In genomic region chr10:43900883-43901570, GRCm38 (mm10) we compare ENCODE assay signal across 8 mouse cellular contexts. TPM values are rescaled to one million over a fixed set of nuclear protein-coding genes. Genes with fewer than 3 reads are reported as not detected.
DNase-seq lines count a peak whose midpoint lies in the region; ATAC-seq lines count a peak whose summit lies in the region.

No protein-coding gene starts in this region.

- H3K4me2 ChIP-seq in embryonic facial prominence, embryonic 11.5 days (ENCODE audit: low read depth, low read length): peak overlapping the region; percentile 41
- H3K4me2 ChIP-seq in hindbrain, embryonic 16.5 days (ENCODE audit: low read length): peak overlapping the region; percentile 67
- H3K4me2 ChIP-seq in midbrain, embryonic 12.5 days (replicated peaks): peak overlapping the region; percentile 50

- no peaks in the 10 kb centered on the region; the same call in 1 of the 2 replicates for H3K4me1 ChIP-seq in embryonic facial prominence, embryonic 11.5 days (ENCODE audit: control insufficient read depth, insufficient read depth, low read length)
- H3K4me1 ChIP-seq in hindbrain, embryonic 16.5 days (ENCODE audit: control insufficient read depth, insufficient read depth, low read depth, low read length): peaks cover 11% of the 10 kb centered on the region
- peaks cover 16% of the 10 kb centered on the region for H3K4me1 ChIP-seq in midbrain, embryonic 12.5 days

- H3K9me3 ChIP-seq in embryonic facial prominence, embryonic 11.5 days (replicated peaks; ENCODE audit: control insufficient read depth, low read length): no peaks in the 10 kb centered on the region
- no peaks in the 10 kb centered on the region for H3K9me3 ChIP-seq in hindbrain, embryonic 16.5 days (ENCODE audit: control insufficient read depth, low read length)
- no peaks in the 10 kb centered on the region for H3K9me3 ChIP-seq in midbrain, embryonic 12.5 days

- H3K4me3 ChIP-seq in embryonic facial prominence, embryonic 11.5 days (ENCODE audit: low read depth, low read length): peak overlapping the region; percentile 80
- peak overlapping the region; percentile 79 for H3K4me3 ChIP-seq in hindbrain, embryonic 16.5 days (ENCODE audit: low read length)
- peak overlapping the region; percentile 80 for H3K4me3 ChIP-seq in midbrain, embryonic 12.5 days

- peak; percentile 45; the same call in 1 of the 2 replicates for ATAC-seq in embryonic facial prominence, embryonic 11.5 days (replicated peaks; ENCODE audit: insufficient number of reproducible peaks, low FRiP score, low TSS enrichment, low read depth)
- peak; percentile 77; the same call in 1 of the 2 replicates for ATAC-seq in hindbrain, embryonic 16.5 days
- ATAC-seq in midbrain, embryonic 12.5 days (ENCODE audit: low FRiP score, low read depth): no peak; the same call in 1 of the 2 replicates

- H3K36me3 ChIP-seq in embryonic facial prominence, embryonic 11.5 days (replicated peaks; ENCODE audit: control insufficient read depth, insufficient read depth, low read depth, low read length): no peaks in the 10 kb centered on the region
- H3K36me3 ChIP-seq in hindbrain, embryonic 16.5 days (ENCODE audit: control insufficient read depth, insufficient read depth, low read length): no peaks in the 10 kb centered on the region
- no peaks in the 10 kb centered on the region for H3K36me3 ChIP-seq in midbrain, embryonic 12.5 days

- H3K27ac ChIP-seq in embryonic facial prominence, embryonic 11.5 days (replicated peaks; ENCODE audit: low read depth, low read length): peak overlapping the region; percentile 62; the same call in 1 of the 2 replicates
- H3K27ac ChIP-seq in hindbrain, embryonic 16.5 days (ENCODE audit: low read depth, low read length): peak overlapping the region; percentile 74; the same call in 1 of the 2 replicates
- peak overlapping the region; percentile 64; the same call in 1 of the 2 replicates for H3K27ac ChIP-seq in midbrain, embryonic 12.5 days (replicated peaks)

- H3K27me3 ChIP-seq in embryonic facial prominence, embryonic 11.5 days (ENCODE audit: control insufficient read depth, insufficient read depth, low read length): no peaks in the 10 kb centered on the region
- H3K27me3 ChIP-seq in hindbrain, embryonic 16.5 days (replicated peaks; ENCODE audit: control insufficient read depth, insufficient read depth, low read length): no peaks in the 10 kb centered on the region
- H3K27me3 ChIP-seq in midbrain, embryonic 12.5 days: no peaks in the 10 kb centered on the region

- DNase-seq in spleen, postnatal 36 days (ENCODE audit: low spot score in 2 of 2): peak; percentile 33 to 47
- DNase-seq in spleen, adult 12 weeks (ENCODE audit: low spot score): no peak
- peak; percentile 66 for DNase-seq in embryonic facial prominence, embryonic 11.5 days (ENCODE audit: low spot score)
- no peak for DNase-seq in adrenal gland, adult 2 months
- no peak for DNase-seq in gastrocnemius, postnatal 4 days (ENCODE audit: low spot score in 2 of 2)
- no peak for DNase-seq in adrenal gland, adult (ENCODE audit: inconsistent age in 2 of 2, low spot score in 1 of 2)

- 8% methylated on average over 30 of the region's 30 CpGs for WGBS in embryonic facial prominence, embryonic 11.5 days
- WGBS in hindbrain, embryonic 16.5 days: 12% methylated on average over 21 of the region's 30 CpGs
- 9% methylated on average over 30 of the region's 30 CpGs for WGBS in midbrain, embryonic 12.5 days

- H3K9ac ChIP-seq in embryonic facial prominence, embryonic 11.5 days (replicated peaks; ENCODE audit: low read length): peak overlapping the region; percentile 80
- H3K9ac ChIP-seq in hindbrain, embryonic 16.5 days (ENCODE audit: low read depth, low read length): peak overlapping the region; percentile 80
- H3K9ac ChIP-seq in midbrain, embryonic 12.5 days (replicated peaks): peak overlapping the region; percentile 71

RNA-seq across cellular contexts. Expression of gene Qrsl1, which starts 0.5 kb away (rescaled TPM):
- polyA plus RNA-seq in embryonic facial prominence, embryonic 11.5 days (2014; fragmentation: Nextera tagmentation; extraction: Ambion mirVana): 26.5 and 29.2 TPM in 2 replicates
- 22.8 and 26.1 TPM in 2 replicates for polyA plus RNA-seq in hindbrain, embryonic 16.5 days (2015; fragmentation: Nextera tagmentation; extraction: Ambion mirVana)
- polyA plus RNA-seq in midbrain, embryonic 12.5 days (2016; fragmentation: Nextera tagmentation; extraction: Ambion mirVana): 22.1 and 25.8 TPM in 2 replicates
- 10 to 100 TPM in 1 of 2 experiments, 1 to 10 TPM in 1; 9.3 to 12.0 TPM for total RNA-seq in adrenal gland, adult 2 months (2021)
- polyA plus RNA-seq in adrenal gland, adult 2 months (2012; rRNA removed): 4.7 and 4.8 TPM in 2 replicates
- 10 to 100 TPM in 1 of 2 experiments, 1 to 10 TPM in 1; 9.6 to 12.6 TPM for total RNA-seq in gastrocnemius, postnatal 4 days (2021)

RNA-seq across cellular contexts. Expression of gene Rtn4ip1, which starts 0.6 kb away (rescaled TPM):
- polyA plus RNA-seq in embryonic facial prominence, embryonic 11.5 days (2014; fragmentation: Nextera tagmentation; extraction: Ambion mirVana): 20.0 and 20.9 TPM in 2 replicates
- polyA plus RNA-seq in hindbrain, embryonic 16.5 days (2015; fragmentation: Nextera tagmentation; extraction: Ambion mirVana): 16.0 and 16.4 TPM in 2 replicates
- polyA plus RNA-seq in midbrain, embryonic 12.5 days (2016; fragmentation: Nextera tagmentation; extraction: Ambion mirVana): 16.9 and 18.7 TPM in 2 replicates
- 10 to 100 TPM; 26.3 to 30.3 TPM for total RNA-seq in adrenal gland, adult 2 months (2021)
- polyA plus RNA-seq in adrenal gland, adult 2 months (2012; rRNA removed): 6.1 and 6.2 TPM in 2 replicates
- 10 to 100 TPM; 11.4 to 12.3 TPM for total RNA-seq in gastrocnemius, postnatal 4 days (2021)

Comparison
In these comparisons a context has a peak if more than half of its experiments do, and no peak if none do; other contexts are left out.
1. DNase-seq: peak in spleen, postnatal 36 days (2 of 2) and embryonic facial prominence, embryonic 11.5 days (single experiment); none in spleen, adult 12 weeks (single experiment), adrenal gland, adult 2 months (single experiment), gastrocnemius, postnatal 4 days (0 of 2) and adrenal gland, adult (0 of 2).
2. Peak in every context shown above with its lines, with median percentiles within 50 percentile points of each other: H3K27ac ChIP-seq, H3K4me2 ChIP-seq, H3K4me3 ChIP-seq and H3K9ac ChIP-seq.